Mouse (Mus musculus) forebrain, embryonic 16.5 days (tissue): ENCODE measurements around the gene Rer1. TPM values are rescaled to one million over a fixed set of nuclear protein-coding genes. Genes with fewer than 3 reads are reported as not detected.
"Not testable (repeated sequence)": the region's sequence is repeated elsewhere in the genome, so short reads cannot be mapped to it uniquely, and the experiment has no call there.

Source experiments
- ATAC-seq: fragments of 200-750 bp; cut with Nextera tagmentation; 2 replicates; pipeline ENCODE4 v1.8.0; 2017; ENCODE audit warnings: mild to moderate bottlenecking, moderate library complexity
- H3K27ac ChIP-seq: fragments of 300-500 bp; sonication (generic); 2 replicates; pipeline ENCODE4 v1.5.1; 2014; ENCODE audit warnings: low read length, control low read depth
- H3K27me3 ChIP-seq: fragments of 300-500 bp; sonication (generic); replicated peaks from 2 replicates; pipeline ENCODE4 v1.6.1; 2014; ENCODE audit warnings: low read length; ENCODE audit not compliant: control insufficient read depth, insufficient read depth
- H3K36me3 ChIP-seq: fragments of 300-500 bp; sonication (generic); 2 replicates; pipeline ENCODE4 v1.6.1; 2014; ENCODE audit not compliant: control insufficient read depth, insufficient read depth
- H3K4me1 ChIP-seq: fragments of 300-500 bp; sonication (generic); replicated peaks from 2 replicates; pipeline ENCODE4 v1.6.1; 2014; ENCODE audit warnings: low read length; ENCODE audit not compliant: control insufficient read depth, insufficient read depth
- H3K4me2 ChIP-seq: fragments of 300-500 bp; sonication (generic); 2 replicates; pipeline ENCODE4 v1.6.1; 2014; ENCODE audit warnings: mild to moderate bottlenecking, low read length, control low read depth
- H3K4me3 ChIP-seq: fragments of 300-500 bp; sonication (generic); replicated peaks from 2 replicates; pipeline ENCODE4 v1.5.1; 2014; ENCODE audit warnings: mild to moderate bottlenecking, low read length, control low read depth
- H3K9ac ChIP-seq: fragments of 300-500 bp; sonication (generic); replicated peaks from 2 replicates; pipeline ENCODE4 v1.6.1; 2014; ENCODE audit warnings: low read depth, low read length, control low read depth
- H3K9me3 ChIP-seq: fragments of 300-500 bp; sonication (generic); 2 replicates; pipeline ENCODE4 v1.6.1; 2016; ENCODE audit warnings: low read length; ENCODE audit not compliant: control insufficient read depth
- WGBS: fragments of 180-500 bp; shearing (Covaris S2); extraction: QIAGEN DNeasy Blood & Tissue Kit; methylation state at CpG from one replicate; pipeline ENCODE4 v1.1.7; 2014; 5-methylcytosine and 5-hydroxymethylcytosine counted together
- polyA plus RNA-seq: library from polyadenylated mRNA; unstranded; fragments of >200 nt; fragmentation: Nextera tagmentation; extraction: Ambion mirVana; gene quantifications from 2 replicates; pipeline ENCODE4 v1.2.1, GENCODE M21; 2015

Rer1 gene
- polyA plus RNA-seq, 1 experiment from 2014 or later = 125 TPM

GRCm38 (mm10) chr4:155084351-155084750 is 1.8 kb downstream of the Rer1 start:
- Histone ChIP-seq H3K27me3 (no peaks in the 10 kb centered on the region), H3K36me3 (peaks cover 16% of the 10 kb centered on the region), H3K4me1 (peaks cover 24% of the 10 kb centered on the region), H3K9me3 (no peaks in the 10 kb centered on the region), H3K27ac (no peak overlapping the region), H3K4me2 (no peak overlapping the region), H3K9ac (no peak overlapping the region), H3K4me3 (no peak overlapping the region)
- no peak for ATAC-seq
- 90% methylated on average over 7 of the region's 7 CpGs for WGBS

DNA sequence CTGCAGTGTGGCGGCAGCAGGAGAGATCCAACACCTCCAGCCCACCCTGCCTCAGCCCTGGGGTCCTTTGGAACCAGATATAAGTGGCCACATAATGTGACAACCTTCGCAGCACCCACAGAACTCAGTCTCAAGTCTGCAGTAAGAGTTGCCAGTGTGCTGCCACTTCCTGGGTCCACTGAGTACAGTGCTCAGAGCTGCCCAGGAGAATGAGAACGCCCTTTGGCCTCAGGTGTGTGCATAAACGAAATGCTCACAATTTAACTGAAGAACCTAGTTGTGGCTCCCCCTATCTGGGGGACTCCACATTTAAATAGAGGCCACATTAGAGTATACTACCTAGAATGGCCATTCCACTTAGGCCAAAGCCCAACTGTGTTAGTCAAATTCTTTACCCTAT is 2.6 kb downstream of the Rer1 start:
- 92% methylated on average over 4 of the region's 4 CpGs for WGBS
- H3K4me3 ChIP-seq = no peak overlapping the region
- no peak overlapping the region for H3K4me2 ChIP-seq
- peaks cover 24% of the 10 kb centered on the region for H3K4me1 ChIP-seq
- no peak overlapping the region for H3K27ac ChIP-seq
- ATAC-seq = no peak
- H3K9me3 ChIP-seq = no peaks in the 10 kb centered on the region
- H3K27me3 ChIP-seq = no peaks in the 10 kb centered on the region
- H3K36me3 ChIP-seq = peaks cover 19% of the 10 kb centered on the region
- H3K9ac ChIP-seq = no peak overlapping the region

GRCm38 (mm10) chr4:155079666-155080065 is 6.5 kb downstream of the Rer1 start:
- Histone ChIP-seq H3K27me3 (no peaks in the 10 kb centered on the region), H3K4me3 (no peak overlapping the region), H3K4me2 (no peak overlapping the region), H3K9me3 (no peaks in the 10 kb centered on the region), H3K4me1 (peaks cover 8% of the 10 kb centered on the region), H3K27ac (no peak overlapping the region), H3K9ac (no peak overlapping the region), H3K36me3 (peaks cover 34% of the 10 kb centered on the region)
- no peak for ATAC-seq
- WGBS = 95% methylated on average over 6 of the region's 6 CpGs

- not testable (repeated sequence) for ATAC-seq, H3K9me3 ChIP-seq, H3K4me1 ChIP-seq, H3K4me3 ChIP-seq, H3K27me3 ChIP-seq, H3K9ac ChIP-seq, H3K4me2 ChIP-seq, H3K27ac ChIP-seq
- 92% methylated on average over 10 of the region's 10 CpGs for WGBS
- H3K36me3 ChIP-seq = peaks cover 35% of the 10 kb centered on the region
These were observed 7.4 kb downstream of the Rer1 start for GRCm38 (mm10) chr4:155078808-155079207.

DNA sequence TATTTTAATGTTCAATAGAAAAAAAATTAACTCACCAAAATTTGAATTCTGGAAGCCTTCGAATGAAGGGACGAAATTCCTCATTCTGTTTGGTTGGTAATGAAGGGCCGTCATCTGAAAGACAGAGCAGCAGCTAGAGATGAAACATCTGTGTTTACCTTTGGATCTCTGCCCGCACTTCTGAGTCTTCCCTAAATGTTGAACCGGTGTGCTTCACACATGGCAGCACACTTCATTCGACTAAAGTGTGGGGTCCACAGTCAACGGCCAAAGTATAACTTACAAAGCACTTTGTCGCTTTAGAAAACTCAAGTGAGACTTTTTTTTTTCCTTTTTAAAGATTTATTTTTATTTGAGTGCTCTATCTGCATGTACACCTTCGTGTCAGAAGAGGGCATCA is 9.5 kb downstream of the Rer1 start:
- H3K4me3 ChIP-seq = no peak overlapping the region
- no peaks in the 10 kb centered on the region for H3K4me1 ChIP-seq
- no peaks in the 10 kb centered on the region for H3K9me3 ChIP-seq
- H3K9ac ChIP-seq = no peak overlapping the region
- WGBS = 82% methylated on average over 9 of the region's 9 CpGs
- H3K27ac ChIP-seq = no peak overlapping the region
- H3K36me3 ChIP-seq = peaks cover 48% of the 10 kb centered on the region
- no peak for ATAC-seq
- no peaks in the 10 kb centered on the region for H3K27me3 ChIP-seq
- H3K4me2 ChIP-seq = no peak overlapping the region

GRCm38 (mm10) chr4:155075813-155076212 is 10.4 kb downstream of the Rer1 start:
- no peak overlapping the region for H3K27ac ChIP-seq
- H3K36me3 ChIP-seq = peaks cover 48% of the 10 kb centered on the region
- H3K4me3 ChIP-seq = no peak overlapping the region
- no peaks in the 10 kb centered on the region for H3K27me3 ChIP-seq
- no peaks in the 10 kb centered on the region for H3K4me1 ChIP-seq
- no peak for ATAC-seq
- 99% methylated on average over 2 of the region's 2 CpGs for WGBS
- no peaks in the 10 kb centered on the region for H3K9me3 ChIP-seq
- no peak overlapping the region for H3K4me2 ChIP-seq
- no peak overlapping the region for H3K9ac ChIP-seq

DNA sequence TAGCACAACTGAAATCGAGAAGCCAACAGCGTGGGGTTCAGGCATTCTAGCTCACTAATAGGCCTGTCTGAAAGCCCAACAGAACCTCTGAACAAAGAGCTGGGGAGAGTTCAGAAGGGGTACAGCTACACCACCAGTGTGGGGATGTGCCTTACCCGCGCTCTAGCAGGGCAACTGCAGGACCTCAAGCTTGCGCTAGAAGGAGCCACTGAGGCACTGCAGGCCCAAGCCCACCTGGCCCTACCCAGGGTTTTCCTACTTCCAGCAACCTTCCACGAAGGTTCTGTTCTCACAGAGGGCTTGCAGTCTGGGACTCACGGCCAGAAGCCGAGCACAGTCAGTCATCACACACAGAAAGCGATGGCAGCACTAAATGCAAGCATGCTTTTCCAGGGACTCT is 11.0 kb downstream of the Rer1 start:
- no peak overlapping the region for H3K4me3 ChIP-seq
- no peak overlapping the region for H3K4me2 ChIP-seq

GRCm38 (mm10) chr4:155074418-155074817 is 11.8 kb downstream of the Rer1 start:
- 85% methylated on average over 9 of the region's 9 CpGs for WGBS
- Histone ChIP-seq H3K27me3 (no peaks in the 10 kb centered on the region), H3K9ac (no peak overlapping the region), H3K36me3 (peaks cover 44% of the 10 kb centered on the region), H3K4me1 (no peaks in the 10 kb centered on the region), H3K4me3 (no peak overlapping the region), H3K9me3 (no peaks in the 10 kb centered on the region), H3K4me2 (no peak overlapping the region), H3K27ac (no peak overlapping the region)
- ATAC-seq = no peak

More for the DNA sequence above, 11.0 kb downstream of the Rer1 start:
- H3K27me3 ChIP-seq = no peaks in the 10 kb centered on the region
- H3K9me3 ChIP-seq = no peaks in the 10 kb centered on the region
- no peak overlapping the region for H3K27ac ChIP-seq
- ATAC-seq = no peak
- no peaks in the 10 kb centered on the region for H3K4me1 ChIP-seq
- WGBS = 84% methylated on average over 9 of the region's 9 CpGs
- peaks cover 48% of the 10 kb centered on the region for H3K36me3 ChIP-seq
- no peak overlapping the region for H3K9ac ChIP-seq

- H3K4me1 ChIP-seq = peaks cover 13% of the 10 kb centered on the region
- H3K27ac ChIP-seq = no peak overlapping the region
- H3K9me3 ChIP-seq = no peaks in the 10 kb centered on the region
- no peak overlapping the region for H3K4me2 ChIP-seq
- no peak overlapping the region for H3K9ac ChIP-seq
- peaks cover 35% of the 10 kb centered on the region for H3K36me3 ChIP-seq
- ATAC-seq = no peak
- 87% methylated on average over 5 of the region's 5 CpGs for WGBS
- H3K4me3 ChIP-seq = no peak overlapping the region
- H3K27me3 ChIP-seq = no peaks in the 10 kb centered on the region
These were observed 15.3 kb downstream of the Rer1 start for GRCm38 (mm10) chr4:155070921-155071320.

- 95% methylated on average over 13 of the region's 13 CpGs for WGBS
- Histone ChIP-seq H3K27ac (no peak overlapping the region), H3K9me3 (no peaks in the 10 kb centered on the region), H3K4me2 (no peak overlapping the region), H3K4me3 (no peak overlapping the region), H3K36me3 (peaks cover 28% of the 10 kb centered on the region), H3K27me3 (no peaks in the 10 kb centered on the region), H3K4me1 (peaks cover 16% of the 10 kb centered on the region), H3K9ac (no peak overlapping the region)
- ATAC-seq = no peak
These were observed 16.0 kb downstream of the Rer1 start for GRCm38 (mm10) chr4:155070199-155070598.
